Mouse (Mus musculus) limb, embryonic 15.5 days (tissue): ENCODE data around the gene Sh2d1b2. TPM values are rescaled to one million over a fixed set of nuclear protein-coding genes. Genes with fewer than 3 reads are reported as not detected.

ENCODE experiments used
- ATAC-seq: fragments of 200-750 bp; cut with Nextera tagmentation; 2 replicates; pipeline ENCODE4 v1.8.0; 2017; ENCODE audit warnings: low read depth, moderate TSS enrichment; ENCODE audit not compliant: insufficient number of reproducible peaks, low FRiP score, low TSS enrichment
- H3K27ac ChIP-seq: fragments of 300-500 bp; sonication (generic); 2 replicates; pipeline ENCODE4 v1.5.1; 2015; ENCODE audit warnings: moderate library complexity, mild to moderate bottlenecking, inconsistent platforms
- H3K27me3 ChIP-seq: fragments of 300-500 bp; sonication (generic); 2 replicates; pipeline ENCODE4 v1.6.1; 2015; ENCODE audit warnings: inconsistent platforms
- H3K36me3 ChIP-seq: fragments of 300-500 bp; sonication (generic); 2 replicates; pipeline ENCODE4 v1.6.1; 2015; ENCODE audit warnings: inconsistent platforms
- H3K4me1 ChIP-seq: fragments of 300-500 bp; sonication (generic); 2 replicates; pipeline ENCODE4 v1.6.1; 2015; ENCODE audit warnings: inconsistent platforms
- H3K4me2 ChIP-seq: fragments of 300-500 bp; sonication (generic); 2 replicates; pipeline ENCODE4 v1.6.1; 2015; ENCODE audit warnings: mild to moderate bottlenecking, inconsistent platforms
- H3K4me3 ChIP-seq: fragments of 300-500 bp; sonication (generic); 2 replicates; pipeline ENCODE4 v1.5.1; 2015; ENCODE audit warnings: mild to moderate bottlenecking, inconsistent platforms
- H3K9ac ChIP-seq: fragments of 300-500 bp; sonication (generic); 2 replicates; pipeline ENCODE4 v1.6.1; 2015; ENCODE audit warnings: inconsistent platforms
- H3K9me3 ChIP-seq: fragments of 300-500 bp; sonication (generic); 2 replicates; pipeline ENCODE4 v1.6.1; 2016; ENCODE audit warnings: inconsistent platforms
- WGBS: fragments of 180-500 bp; shearing (Covaris S2); methylation state at CpG from one replicate; pipeline ENCODE4 v1.1.7; 2015; 5-methylcytosine and 5-hydroxymethylcytosine counted together
- polyA plus RNA-seq: library from polyadenylated mRNA; unstranded; fragments of >200 nt; fragmentation: Nextera tagmentation; extraction: Ambion mirVana; gene quantifications from 2 replicates; pipeline ENCODE4 v1.2.1, GENCODE M21; 2015

The Sh2d1b2 gene
- polyA plus RNA-seq, 1 experiment from 2014 or later = not detected

- no peak for ATAC-seq
- H3K4me1 ChIP-seq = no peaks in the 10 kb centered on the region
- H3K4me2 ChIP-seq = no peak overlapping the region
- H3K27ac ChIP-seq = no peak overlapping the region
- H3K27me3 ChIP-seq = no peaks in the 10 kb centered on the region
- H3K4me3 ChIP-seq = no peak overlapping the region
- no peaks in the 10 kb centered on the region for H3K9me3 ChIP-seq
- H3K9ac ChIP-seq = no peak overlapping the region
- 69% methylated on average over 4 of the region's 4 CpGs for WGBS
- no peaks in the 10 kb centered on the region for H3K36me3 ChIP-seq
Measured at GRCm38 (mm10) chr1:170282415-170283129, 50.0 kb downstream of the Sh2d1b2 start.

- Histone ChIP-seq H3K9me3 (no peaks in the 10 kb centered on the region), H3K4me2 (no peak overlapping the region), H3K4me3 (no peak overlapping the region), H3K9ac (no peak overlapping the region), H3K27ac (no peak overlapping the region), H3K27me3 (no peaks in the 10 kb centered on the region), H3K36me3 (no peaks in the 10 kb centered on the region), H3K4me1 (no peaks in the 10 kb centered on the region)
- 34% methylated on average over 9 of the region's 9 CpGs for WGBS
- ATAC-seq = no peak
Measured at GRCm38 (mm10) chr1:170292239-170292951, 59.8 kb downstream of the Sh2d1b2 start.

- no peaks in the 10 kb centered on the region for H3K27me3 ChIP-seq
- H3K9ac ChIP-seq = no peak overlapping the region
- 77% methylated on average over 5 of the region's 5 CpGs for WGBS
- H3K9me3 ChIP-seq = no peaks in the 10 kb centered on the region
- H3K27ac ChIP-seq = no peak overlapping the region
- no peak overlapping the region for H3K4me3 ChIP-seq
- ATAC-seq = no peak
- H3K36me3 ChIP-seq = no peaks in the 10 kb centered on the region
- H3K4me1 ChIP-seq = no peaks in the 10 kb centered on the region
- no peak overlapping the region for H3K4me2 ChIP-seq
Measured at GRCm38 (mm10) chr1:170293257-170293656, 60.7 kb downstream of the Sh2d1b2 start.

GRCm38 (mm10) chr1:170294786-170295570, 62.4 kb downstream of the Sh2d1b2 start:
- Histone ChIP-seq H3K4me2 (no peak overlapping the region), H3K36me3 (no peaks in the 10 kb centered on the region), H3K4me3 (no peak overlapping the region), H3K4me1 (no peaks in the 10 kb centered on the region), H3K27ac (no peak overlapping the region), H3K9ac (no peak overlapping the region), H3K27me3 (no peaks in the 10 kb centered on the region), H3K9me3 (no peaks in the 10 kb centered on the region)
- WGBS = 83% methylated on average over 15 of the region's 15 CpGs
- ATAC-seq = no peak

GRCm38 (mm10) chr1:170299496-170299895, 66.9 kb downstream of the Sh2d1b2 start:
- Histone ChIP-seq H3K9me3 (no peaks in the 10 kb centered on the region), H3K9ac (no peak overlapping the region), H3K27ac (no peak overlapping the region), H3K4me2 (no peak overlapping the region), H3K4me3 (no peak overlapping the region), H3K27me3 (no peaks in the 10 kb centered on the region), H3K36me3 (no peaks in the 10 kb centered on the region), H3K4me1 (no peaks in the 10 kb centered on the region)
- WGBS = 73% methylated on average over 4 of the region's 4 CpGs
- no peak for ATAC-seq

- WGBS = 94% methylated on average over 9 of the region's 9 CpGs
- H3K9me3 ChIP-seq = no peaks in the 10 kb centered on the region
- no peaks in the 10 kb centered on the region for H3K36me3 ChIP-seq
- no peak overlapping the region for H3K4me3 ChIP-seq
- H3K27me3 ChIP-seq = no peaks in the 10 kb centered on the region
- H3K27ac ChIP-seq = no peak overlapping the region
- no peak overlapping the region for H3K9ac ChIP-seq
- no peaks in the 10 kb centered on the region for H3K4me1 ChIP-seq
- H3K4me2 ChIP-seq = no peak overlapping the region
- no peak for ATAC-seq
Measured at GRCm38 (mm10) chr1:170301686-170302085, 69.1 kb downstream of the Sh2d1b2 start.

GRCm38 (mm10) chr1:170302456-170302855, 69.9 kb downstream of the Sh2d1b2 start:
- no peak for ATAC-seq
- H3K4me2 ChIP-seq = no peak overlapping the region
- H3K9ac ChIP-seq = no peak overlapping the region
- WGBS = 73% methylated on average over 6 of the region's 6 CpGs
- no peaks in the 10 kb centered on the region for H3K9me3 ChIP-seq
- no peaks in the 10 kb centered on the region for H3K27me3 ChIP-seq
- no peak overlapping the region for H3K4me3 ChIP-seq
- H3K27ac ChIP-seq = no peak overlapping the region
- H3K4me1 ChIP-seq = no peaks in the 10 kb centered on the region
- H3K36me3 ChIP-seq = no peaks in the 10 kb centered on the region

- Histone ChIP-seq H3K4me3 (no peak overlapping the region), H3K4me2 (no peak overlapping the region), H3K36me3 (no peaks in the 10 kb centered on the region), H3K27ac (no peak overlapping the region), H3K9me3 (no peaks in the 10 kb centered on the region), H3K9ac (no peak overlapping the region), H3K4me1 (no peaks in the 10 kb centered on the region), H3K27me3 (no peaks in the 10 kb centered on the region)
- ATAC-seq = no peak
- WGBS = 77% methylated on average over 6 of the region's 6 CpGs
Measured at GRCm38 (mm10) chr1:170303103-170303502, 70.6 kb downstream of the Sh2d1b2 start.

Other genes starting within 250 kb of the Sh2d1b2 start
- 87.3 and 91.8 TPM in 2 replicates for gene Ddr2, start 122.0 kb upstream of the Sh2d1b2 start, polyA plus RNA-seq
- 75.5 and 75.7 TPM in 2 replicates for gene Uap1, start 57.8 kb upstream of the Sh2d1b2 start, polyA plus RNA-seq
- 4.9 and 6.7 TPM in 2 replicates for gene Uhmk1, start 17.4 kb upstream of the Sh2d1b2 start, polyA plus RNA-seq
- gene Sh2d1b1, start 44.6 kb downstream of the Sh2d1b2 start, polyA plus RNA-seq = 0.13 and 0.24 TPM in 2 replicates
- gene Gm7694, start 73.6 kb downstream of the Sh2d1b2 start, polyA plus RNA-seq = 3.0 TPM in 2 replicates
- gene Spata46, start 76.1 kb downstream of the Sh2d1b2 start, polyA plus RNA-seq = 0.71 and 1.00 TPM in 2 replicates